Mouse (Mus musculus): ENCODE results near the gene Malrd1.

- TF ChIP-seq CTCF (IDR thresholded peaks at IDR 0.05; ENCODE audit: low read depth, low read length) = no peak
- TF ChIP-seq POLR2A (IDR thresholded peaks at IDR 0.05; ENCODE audit: borderline replicate concordance, low read depth, low read length) = no peak
These were observed 399.8 kb downstream of the Malrd1 start for GRCm38 (mm10) chr2:15926041-15926440.

All from bone marrow macrophage, adult 2 months (primary cell).